Mouse (Mus musculus) ES-E14 (cell line): ENCODE results near the gene Gm28305. TPM values are rescaled to one million over a fixed set of nuclear protein-coding genes. Genes with fewer than 3 reads are reported as not detected.

Experiments
- DNase-seq: peaks from one replicate; pipeline ENCODE4 v3.0.0-alpha.2; 2013; ENCODE audit warnings: low read depth, low spot score
- H3K27ac ChIP-seq: 2 replicates; pipeline ENCODE4 v1.5.1; 2012; ENCODE audit warnings: low read depth, mild to moderate bottlenecking, low read length, moderate library complexity, mixed read lengths; ENCODE audit not compliant: poor library complexity, insufficient read depth, severe bottlenecking
- H3K36me3 ChIP-seq: 2 replicates; pipeline ENCODE4 v1.6.1; 2012; ENCODE audit warnings: mild to moderate bottlenecking, low read length, moderate library complexity, mixed read lengths; ENCODE audit not compliant: control insufficient read depth, poor library complexity, insufficient read depth, severe bottlenecking
- H3K4me1 ChIP-seq, 2 experiments: fragments of 150-350 bp in 1 of 2; sonication (generic) in 1 of 2; 2 replicates each; pipeline ENCODE4 v1.6.1; 2012; ENCODE audit warnings: low read length in 2 of 2, mild to moderate bottlenecking in 1 of 2, mixed read lengths in 1 of 2; ENCODE audit not compliant: control insufficient read depth in 2 of 2, insufficient read depth in 2 of 2, poor library complexity in 1 of 2
- H3K4me3 ChIP-seq, 2 experiments: fragments of 150-350 bp in 1 of 2; sonication (generic) in 1 of 2; 2 replicates each; pipeline ENCODE4 v1.5.1; 2012; ENCODE audit warnings: low read length in 2 of 2, low read depth in 1 of 2, mild to moderate bottlenecking in 1 of 2, mixed read lengths in 1 of 2; ENCODE audit not compliant: insufficient read depth in 1 of 2, poor library complexity in 1 of 2, severe bottlenecking in 1 of 2
- H3K9ac ChIP-seq: 2 replicates; pipeline ENCODE4 v1.6.1; 2012; ENCODE audit warnings: low read depth, mild to moderate bottlenecking, low read length, mixed read lengths; ENCODE audit not compliant: poor library complexity, insufficient read depth, severe bottlenecking
- H3K9me3 ChIP-seq: fragments of 150-350 bp; sonication (generic); 2 replicates; pipeline ENCODE4 v1.6.1; 2012; ENCODE audit warnings: low read depth, mild to moderate bottlenecking, low read length; ENCODE audit not compliant: control insufficient read depth, insufficient read depth
- CHD2 ChIP-seq: IDR thresholded peaks from 2 replicates; pipeline ENCODE4 v1.6.1; 2014; ENCODE audit warnings: mild to moderate bottlenecking, low read depth, low read length, inconsistent platforms
- HCFC1 ChIP-seq: IDR thresholded peaks from 2 replicates; pipeline ENCODE4 v1.6.1; 2012; ENCODE audit warnings: low read length, inconsistent platforms, borderline replicate concordance; ENCODE audit not compliant: insufficient read depth
- MAFK ChIP-seq: IDR thresholded peaks from 2 replicates; pipeline ENCODE4 v1.6.1; 2014; ENCODE audit warnings: mild to moderate bottlenecking, low read depth, low read length, inconsistent platforms; ENCODE audit not compliant: insufficient read depth
- ZC3H11A ChIP-seq: IDR thresholded peaks from 2 replicates; pipeline ENCODE4 v1.6.1; 2012; ENCODE audit warnings: low read depth, mild to moderate bottlenecking, inconsistent platforms, low read length, borderline replicate concordance
- ZNF384 ChIP-seq: IDR thresholded peaks from 2 replicates; pipeline ENCODE4 v1.6.1; 2012; ENCODE audit warnings: low read depth, low read length, inconsistent platforms
- in situ Hi-C, 2 experiments: fragments of 600-800 bp; cut with MboI; formaldehyde crosslinking; loops; one replicate each; pipeline ENCODE4 v1.15.1; 2025; ENCODE audit warnings: low sequenced_read_pairs in 2 of 2, inconsistent platforms in 1 of 2; ENCODE audit not compliant: unreplicated experiment in 2 of 2
- total RNA-seq: library from RNA; depleted of rRNA; stranded (reverse); fragments of 300-350 nt; gene quantifications from 2 replicates; pipeline ENCODE4 v1.2.3, GENCODE M21; 2012; rRNA removed

The Gm28305 gene
- total RNA-seq: not detected in 2 replicates

DNA sequence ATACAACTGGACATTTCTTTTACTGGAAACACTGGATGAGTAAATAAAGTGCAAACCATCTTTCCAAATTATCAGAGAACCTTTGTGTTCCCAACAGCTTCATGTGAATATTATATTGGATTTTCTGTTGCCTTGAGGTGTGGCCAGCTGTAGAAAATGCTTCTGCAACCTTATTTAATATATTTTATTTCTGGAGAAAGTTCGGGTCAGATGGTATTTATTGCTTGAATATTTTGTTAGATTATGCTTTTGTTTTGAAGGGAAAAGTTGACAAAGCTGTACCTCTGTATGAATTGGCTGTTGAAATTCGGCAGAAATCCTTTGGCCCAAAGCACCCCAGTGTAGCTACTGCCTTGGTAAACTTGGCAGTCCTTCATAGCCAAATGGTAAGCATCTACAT is at the start of gene Gm28305:
TSS of gene Gm28305 (plus strand) at position 301 of the 400 bp plus-strand sequence.
- Histone ChIP-seq H3K9ac (no peak within 1 kb of the TSS), H3K27ac (no peak within 1 kb of the TSS), H3K9me3 (no peaks in the 10 kb centered on the region), H3K36me3 (peaks cover 2% of the 10 kb centered on the region; the same call in 1 of the 2 replicates), H3K4me3 (no peak within 1 kb of the TSS; a peak in 1 of 4 replicates), H3K4me1 (peaks cover 5% of the 10 kb centered on the region in 2 experiments; a peak in 2 of 4 replicates)
- TF ChIP-seq CHD2 (no peak), ZC3H11A (no peak)
- in situ Hi-C loops: no loop called here
- DNase-seq: no peak

GRCm38 (mm10) chr9:103996496-103996895 is 44.0 kb upstream of the Gm28305 start:
- no peaks in the 10 kb centered on the region for H3K36me3 ChIP-seq
- in situ Hi-C loops: loop anchor here in 1 of 2 experiments (10.0 kb wide), 2 partner anchors 372 to 502 kb away; no protein-coding TSS in a partner anchor
- no peak overlapping the region for H3K27ac ChIP-seq
- peak; percentile 54 for DNase-seq
- no peak overlapping the region for H3K9ac ChIP-seq
- no peaks in the 10 kb centered on the region for H3K9me3 ChIP-seq
- H3K4me3 ChIP-seq: no peak overlapping the region
- peaks cover 0 to 2% of the 10 kb centered on the region in 2 experiments; a peak in 2 of 4 replicates for H3K4me1 ChIP-seq
- TF ChIP-seq HCFC1 (no peak), ZNF384 (0 out of 2 replicates have a peak, but pooled peaks have one; percentile 11), CHD2 (no peak), MAFK (peak; percentile 7; the same call in 1 of the 2 replicates), ZC3H11A (peak; percentile 72)

DNA sequence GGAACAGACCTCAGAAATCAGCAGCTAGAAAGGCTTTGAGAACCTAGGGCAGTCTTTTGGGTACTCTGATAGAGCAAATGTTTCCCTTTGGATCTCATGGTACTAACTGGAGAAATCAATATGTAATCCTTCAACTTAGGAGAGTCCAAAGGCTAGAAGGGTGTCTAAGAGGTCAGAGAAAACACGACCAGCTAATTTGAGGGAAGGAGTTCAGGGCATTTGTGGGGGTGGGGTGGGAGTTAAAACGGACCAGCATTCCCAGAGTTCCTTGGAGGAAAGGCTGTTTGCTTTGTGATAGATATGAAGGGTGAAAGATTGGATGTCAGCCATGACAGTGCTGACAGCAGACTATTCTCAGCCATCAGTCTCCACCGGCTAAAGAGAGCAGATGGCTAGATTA is 39.9 kb upstream of the Gm28305 start:
- no peak for TF ChIP-seq ZC3H11A
- no peak for TF ChIP-seq MAFK
- TF ChIP-seq CHD2: no peak
- TF ChIP-seq HCFC1: no peak
- no peak for TF ChIP-seq ZNF384
- Histone ChIP-seq H3K36me3 (no peaks in the 10 kb centered on the region), H3K27ac (no peak overlapping the region), H3K4me1 (peaks cover 0 to 3% of the 10 kb centered on the region in 2 experiments; a peak in 2 of 4 replicates), H3K4me3 (no peak overlapping the region), H3K9me3 (no peaks in the 10 kb centered on the region), H3K9ac (no peak overlapping the region)
- in situ Hi-C loops: no loop called here
- DNase-seq: no peak

GRCm38 (mm10) chr9:104001921-104002859 is 38.3 kb upstream of the Gm28305 start, which contains the start of gene Nphp3:
Gene Nphp3 (plus strand): TSS chr9:104002544.
- in situ Hi-C loops: no loop called here

More at GRCm38 (mm10) chr9:104001921-104002859, 38.3 kb upstream of the Gm28305 start, which contains the start of gene Nphp3:
- Histone ChIP-seq H3K36me3 (no peaks in the 10 kb centered on the region), H3K4me3 (peak within 1 kb of the TSS; percentile 86 to 100), H3K9me3 (no peaks in the 10 kb centered on the region), H3K4me1 (peaks cover 0 to 3% of the 10 kb centered on the region in 2 experiments; a peak in 2 of 4 replicates), H3K27ac (0 out of 2 replicates have a peak within 1 kb of the TSS, but pooled peaks have one; percentile 32), H3K9ac (peak within 1 kb of the TSS; percentile 64)
- TF ChIP-seq HCFC1 (no peak), MAFK (no peak), ZNF384 (no peak), ZC3H11A (no peak), CHD2 (no peak)
- peak; percentile 100 for DNase-seq
